Mouse (Mus musculus): Measurements from ENCODE around the gene Lrrc63. TPM values are rescaled to one million over a fixed set of nuclear protein-coding genes. Genes with fewer than 3 reads are reported as not detected.

The Lrrc63 gene
- polyA plus RNA-seq, 1 experiment: 0.04 TPM

DNA sequence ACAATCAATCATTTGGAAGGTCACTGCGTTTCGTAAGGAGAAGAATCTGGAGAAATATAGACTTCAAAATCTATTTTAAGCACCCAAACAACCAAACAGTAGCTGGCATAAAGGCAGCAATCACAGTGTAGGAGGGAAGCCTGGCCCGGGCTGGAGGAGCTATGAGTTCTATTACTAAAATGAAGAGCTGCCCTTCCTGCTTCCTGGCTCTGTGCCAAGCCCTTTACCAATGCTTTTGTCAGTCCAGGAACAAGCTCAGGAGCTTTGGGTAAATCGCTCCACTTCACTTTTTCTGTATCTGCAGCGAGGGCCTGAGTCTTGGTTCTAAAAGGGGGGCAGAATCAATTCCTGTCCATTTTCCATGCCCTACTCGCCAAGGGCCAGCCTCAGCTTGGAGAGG lies 52.7 kb downstream of the Lrrc63 start:
- Histone ChIP-seq H3K27ac (ENCODE audit: control insufficient read depth, insufficient read depth, low read length) (no peak overlapping the region), H3K4me3 (ENCODE audit: control insufficient read depth, insufficient read depth, low read length) (no peak overlapping the region), H3K27me3 (ENCODE audit: control insufficient read depth, insufficient read depth, low read length) (no peaks in the 10 kb centered on the region), H3K36me3 (ENCODE audit: control insufficient read depth, insufficient read depth, low read length) (no peaks in the 10 kb centered on the region), H3K4me1 (replicated peaks; ENCODE audit: control insufficient read depth, insufficient read depth, low read length) (no peaks in the 10 kb centered on the region)
- TF ChIP-seq CTCF (IDR thresholded peaks at IDR 0.05; ENCODE audit: borderline replicate concordance, control insufficient read depth, extremely low read depth, insufficient read depth, low read length, poor library complexity) (no peak), POLR2A (IDR thresholded peaks at IDR 0.05; ENCODE audit: control insufficient read depth, extremely low read depth, insufficient read depth, low read length, poor library complexity) (no peak)
- WGBS: 71% methylated on average over 6 of the region's 6 CpGs
- DNase-seq: no peak

- WGBS: 51% methylated on average over 10 of the region's 10 CpGs
- Histone ChIP-seq H3K36me3 (ENCODE audit: control insufficient read depth, insufficient read depth, low read length) (no peaks in the 10 kb centered on the region), H3K4me1 (replicated peaks; ENCODE audit: control insufficient read depth, insufficient read depth, low read length) (peaks cover 4% of the 10 kb centered on the region), H3K27me3 (ENCODE audit: control insufficient read depth, insufficient read depth, low read length) (no peaks in the 10 kb centered on the region), H3K27ac (ENCODE audit: control insufficient read depth, insufficient read depth, low read length) (no peak overlapping the region), H3K4me3 (ENCODE audit: control insufficient read depth, insufficient read depth, low read length) (no peak overlapping the region)
- no peak for TF ChIP-seq POLR2A (IDR thresholded peaks at IDR 0.05; ENCODE audit: control insufficient read depth, extremely low read depth, insufficient read depth, low read length, poor library complexity)
- no peak for TF ChIP-seq CTCF (IDR thresholded peaks at IDR 0.05; ENCODE audit: borderline replicate concordance, control insufficient read depth, extremely low read depth, insufficient read depth, low read length, poor library complexity)
- no peak for DNase-seq
Measured at GRCm38 (mm10) chr14:75075299-75076180, 55.1 kb downstream of the Lrrc63 start.

- TF ChIP-seq CTCF (IDR thresholded peaks at IDR 0.05; ENCODE audit: borderline replicate concordance, control insufficient read depth, extremely low read depth, insufficient read depth, low read length, poor library complexity) (no peak), POLR2A (IDR thresholded peaks at IDR 0.05; ENCODE audit: control insufficient read depth, extremely low read depth, insufficient read depth, low read length, poor library complexity) (no peak)
- DNase-seq: no peak
- no peak overlapping the region for H3K4me3 ChIP-seq (ENCODE audit: control insufficient read depth, insufficient read depth, low read length)
- H3K4me1 ChIP-seq (replicated peaks; ENCODE audit: control insufficient read depth, insufficient read depth, low read length): peaks cover 20% of the 10 kb centered on the region
- no peaks in the 10 kb centered on the region for H3K27me3 ChIP-seq (ENCODE audit: control insufficient read depth, insufficient read depth, low read length)
- WGBS: 91% methylated on average over 15 of the region's 15 CpGs
- H3K27ac ChIP-seq (ENCODE audit: control insufficient read depth, insufficient read depth, low read length): no peak overlapping the region
- H3K36me3 ChIP-seq (ENCODE audit: control insufficient read depth, insufficient read depth, low read length): no peaks in the 10 kb centered on the region
Measured at GRCm38 (mm10) chr14:75071091-75071490, 59.6 kb downstream of the Lrrc63 start.

DNA sequence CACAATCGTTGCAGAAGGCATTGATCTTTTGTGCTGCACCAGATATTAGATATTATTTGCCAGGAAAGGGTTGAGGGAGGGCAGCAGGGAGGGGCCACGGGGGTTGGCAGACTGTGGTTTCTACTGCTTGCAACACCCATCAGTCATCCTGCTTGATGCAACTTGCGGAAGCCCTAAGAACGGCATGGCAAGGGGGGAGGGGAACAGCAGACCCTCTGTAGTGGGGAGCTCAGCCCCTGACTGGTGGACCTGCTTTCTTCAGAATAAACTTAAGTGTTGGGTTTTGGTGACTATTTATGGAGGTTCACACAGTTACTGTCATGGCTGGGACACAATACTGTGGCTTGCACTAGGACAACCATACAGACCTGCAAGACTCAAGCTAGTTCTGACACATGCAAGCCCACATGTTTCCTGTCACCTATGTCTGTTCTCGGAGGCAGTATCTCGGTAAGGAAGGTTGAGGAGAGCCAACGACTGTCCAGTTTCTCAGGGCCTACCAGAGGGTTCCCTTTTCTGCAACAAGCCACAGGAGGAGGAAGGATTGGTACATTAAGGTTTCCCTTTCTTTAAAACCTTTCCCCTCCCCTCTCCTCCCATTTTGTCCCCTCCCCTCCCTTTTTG lies 61.2 kb downstream of the Lrrc63 start:
- peak; percentile 76 for DNase-seq
- H3K4me3 ChIP-seq (ENCODE audit: control insufficient read depth, insufficient read depth, low read length): no peak overlapping the region

DNA sequence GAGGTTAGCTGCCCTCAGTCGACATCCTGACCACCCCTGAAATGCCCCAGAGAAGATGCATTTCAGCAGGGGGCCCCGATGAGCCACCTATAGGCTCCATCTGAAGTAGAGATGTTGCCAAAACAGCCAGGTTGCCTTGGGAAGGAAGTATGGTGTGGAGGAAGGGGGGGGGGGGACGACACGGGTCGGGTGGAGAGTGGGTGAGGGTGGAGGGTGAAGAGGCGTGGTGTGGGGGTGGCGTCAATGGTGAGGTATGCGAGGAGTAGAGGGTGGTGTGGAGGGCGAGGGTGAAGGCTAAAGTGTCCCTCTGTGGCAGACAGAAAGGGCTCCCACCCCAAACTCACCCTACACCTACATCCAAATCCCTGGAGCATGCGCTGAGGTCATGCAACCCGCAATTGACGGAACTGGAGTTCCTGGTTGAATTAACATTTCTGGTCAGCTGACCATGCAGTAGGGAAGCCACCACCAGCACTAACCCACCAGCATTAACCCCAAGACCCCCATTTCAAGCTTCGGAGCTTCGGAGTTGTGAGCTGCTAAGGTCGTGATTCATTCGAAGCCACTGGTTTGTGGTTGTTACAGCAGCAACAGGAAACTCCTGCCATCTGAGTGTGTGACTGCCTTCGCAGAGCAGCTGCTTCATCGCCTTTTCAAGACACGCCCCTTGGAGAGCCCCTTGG lies 62.1 kb downstream of the Lrrc63 start:
- 5% methylated on average over 18 of the region's 19 CpGs for WGBS
- Histone ChIP-seq H3K27ac (ENCODE audit: control insufficient read depth, insufficient read depth, low read length) (peak overlapping the region; percentile 87), H3K4me3 (ENCODE audit: control insufficient read depth, insufficient read depth, low read length) (peak overlapping the region; percentile 51), H3K27me3 (ENCODE audit: control insufficient read depth, insufficient read depth, low read length) (no peaks in the 10 kb centered on the region), H3K4me1 (replicated peaks; ENCODE audit: control insufficient read depth, insufficient read depth, low read length) (peaks cover 22% of the 10 kb centered on the region), H3K36me3 (ENCODE audit: control insufficient read depth, insufficient read depth, low read length) (no peaks in the 10 kb centered on the region)
- DNase-seq: peak; percentile 65
- TF ChIP-seq CTCF (IDR thresholded peaks at IDR 0.05; ENCODE audit: borderline replicate concordance, control insufficient read depth, extremely low read depth, insufficient read depth, low read length, poor library complexity) (0 out of 2 replicates have a peak, but pooled peaks have one; percentile 9), POLR2A (IDR thresholded peaks at IDR 0.05; ENCODE audit: control insufficient read depth, extremely low read depth, insufficient read depth, low read length, poor library complexity) (peak; percentile 21; the same call in 1 of the 2 replicates)

More for the DNA sequence above, 61.2 kb downstream of the Lrrc63 start:
- TF ChIP-seq POLR2A (IDR thresholded peaks at IDR 0.05; ENCODE audit: control insufficient read depth, extremely low read depth, insufficient read depth, low read length, poor library complexity) (peak; percentile 21; the same call in 1 of the 2 replicates), CTCF (IDR thresholded peaks at IDR 0.05; ENCODE audit: borderline replicate concordance, control insufficient read depth, extremely low read depth, insufficient read depth, low read length, poor library complexity) (no peak)
- H3K36me3 ChIP-seq (ENCODE audit: control insufficient read depth, insufficient read depth, low read length): no peaks in the 10 kb centered on the region
- peaks cover 22% of the 10 kb centered on the region for H3K4me1 ChIP-seq (replicated peaks; ENCODE audit: control insufficient read depth, insufficient read depth, low read length)
- WGBS: 5% methylated on average over 7 of the region's 7 CpGs
- H3K27ac ChIP-seq (ENCODE audit: control insufficient read depth, insufficient read depth, low read length): peak overlapping the region; percentile 87
- no peaks in the 10 kb centered on the region for H3K27me3 ChIP-seq (ENCODE audit: control insufficient read depth, insufficient read depth, low read length)

GRCm38 (mm10) chr14:75065211-75065610 lies 65.5 kb downstream of the Lrrc63 start:
- WGBS: 97% methylated on average over 5 of the region's 5 CpGs
- H3K27me3 ChIP-seq (ENCODE audit: control insufficient read depth, insufficient read depth, low read length): no peaks in the 10 kb centered on the region
- H3K4me1 ChIP-seq (replicated peaks; ENCODE audit: control insufficient read depth, insufficient read depth, low read length): peaks cover 17% of the 10 kb centered on the region
- no peak overlapping the region for H3K27ac ChIP-seq (ENCODE audit: control insufficient read depth, insufficient read depth, low read length)
- no peaks in the 10 kb centered on the region for H3K36me3 ChIP-seq (ENCODE audit: control insufficient read depth, insufficient read depth, low read length)
- DNase-seq: no peak
- TF ChIP-seq POLR2A (IDR thresholded peaks at IDR 0.05; ENCODE audit: control insufficient read depth, extremely low read depth, insufficient read depth, low read length, poor library complexity) (no peak), CTCF (IDR thresholded peaks at IDR 0.05; ENCODE audit: borderline replicate concordance, control insufficient read depth, extremely low read depth, insufficient read depth, low read length, poor library complexity) (no peak)
- no peak overlapping the region for H3K4me3 ChIP-seq (ENCODE audit: control insufficient read depth, insufficient read depth, low read length)

All from thymus, adult 2 months (tissue).